Mouse (Mus musculus) embryonic facial prominence, embryonic 15.5 days (tissue): ENCODE measurements around the gene Tnfrsf8. TPM values are rescaled to one million over a fixed set of nuclear protein-coding genes. Genes with fewer than 3 reads are reported as not detected.
"Not testable (repeated sequence)": the region's sequence is repeated elsewhere in the genome, so short reads cannot be mapped to it uniquely, and the experiment has no call there.

Experiments used
- ATAC-seq: fragments of 200-750 bp; cut with Nextera tagmentation; 2 replicates; pipeline ENCODE4 v1.8.0; 2017; ENCODE audit warnings: low read depth, moderate TSS enrichment; ENCODE audit not compliant: insufficient number of reproducible peaks, low FRiP score, low TSS enrichment
- H3K27ac ChIP-seq: fragments of 300-500 bp; sonication (generic); replicated peaks from 2 replicates; pipeline ENCODE4 v1.5.1; 2015; ENCODE audit warnings: mild to moderate bottlenecking, inconsistent platforms
- H3K27me3 ChIP-seq: fragments of 300-500 bp; sonication (generic); 2 replicates; pipeline ENCODE4 v1.6.1; 2015; ENCODE audit warnings: inconsistent platforms
- H3K36me3 ChIP-seq: fragments of 300-500 bp; sonication (generic); 2 replicates; pipeline ENCODE4 v1.6.1; 2015; ENCODE audit warnings: mild to moderate bottlenecking, inconsistent platforms
- H3K4me1 ChIP-seq: fragments of 300-500 bp; sonication (generic); 2 replicates; pipeline ENCODE4 v1.6.1; 2015; ENCODE audit warnings: inconsistent platforms
- H3K4me2 ChIP-seq: fragments of 300-500 bp; sonication (generic); replicated peaks from 2 replicates; pipeline ENCODE4 v1.6.1; 2015; ENCODE audit warnings: mild to moderate bottlenecking, inconsistent platforms
- H3K4me3 ChIP-seq: fragments of 300-500 bp; sonication (generic); replicated peaks from 2 replicates; pipeline ENCODE4 v1.5.1; 2015; ENCODE audit warnings: mild to moderate bottlenecking, inconsistent platforms
- H3K9ac ChIP-seq: fragments of 300-500 bp; sonication (generic); 2 replicates; pipeline ENCODE4 v1.6.1; 2015; ENCODE audit warnings: inconsistent platforms
- H3K9me3 ChIP-seq: fragments of 300-500 bp; sonication (generic); replicated peaks from 2 replicates; pipeline ENCODE4 v1.6.1; 2016; ENCODE audit warnings: inconsistent platforms
- WGBS: fragments of 180-500 bp; shearing (Covaris S2); methylation state at CpG from one replicate; pipeline ENCODE4 v1.1.7; 2015; 5-methylcytosine and 5-hydroxymethylcytosine counted together
- polyA plus RNA-seq: library from polyadenylated mRNA; unstranded; fragments of >200 nt; fragmentation: Nextera tagmentation; extraction: Ambion mirVana; gene quantifications from 2 replicates; pipeline ENCODE4 v1.2.1, GENCODE M21; 2015

The Tnfrsf8 gene
- 0.17 and 0.20 TPM in 2 replicates for polyA plus RNA-seq

- ATAC-seq: no peak
- WGBS: 3% methylated on average over 24 of the region's 24 CpGs
- no peak within 1 kb of the TSS for H3K9ac ChIP-seq
- no peaks in the 10 kb centered on the region for H3K4me1 ChIP-seq
- no peaks in the 10 kb centered on the region for H3K36me3 ChIP-seq
- no peak within 1 kb of the TSS for H3K4me2 ChIP-seq
- H3K4me3 ChIP-seq: no peak within 1 kb of the TSS
- H3K9me3 ChIP-seq: no peaks in the 10 kb centered on the region
- H3K27ac ChIP-seq: no peak within 1 kb of the TSS
- peaks cover 25% of the 10 kb centered on the region for H3K27me3 ChIP-seq
Observed at GRCm38 (mm10) chr4:145314836-145315467, at the start of gene Tnfrsf8. Gene Tnfrsf8, minus strand, starts transcription at chr4:145315164.

GRCm38 (mm10) chr4:145361635-145362034 lies 46.7 kb upstream of the Tnfrsf8 start:
- not testable (repeated sequence) for H3K9me3 ChIP-seq

GRCm38 (mm10) chr4:145361065-145361464 lies 46.1 kb upstream of the Tnfrsf8 start:
- Histone ChIP-seq H3K4me2 (no peak overlapping the region), H3K4me1 (no peaks in the 10 kb centered on the region)
- WGBS: 27% methylated on average over 12 of the region's 12 CpGs

More at GRCm38 (mm10) chr4:145361635-145362034, 46.7 kb upstream of the Tnfrsf8 start:
- H3K27me3 ChIP-seq, ATAC-seq, H3K36me3 ChIP-seq, H3K4me1 ChIP-seq, H3K27ac ChIP-seq, H3K4me2 ChIP-seq, H3K9ac ChIP-seq, H3K4me3 ChIP-seq: not testable (repeated sequence)

GRCm38 (mm10) chr4:145360567-145360966 lies 45.6 kb upstream of the Tnfrsf8 start:
- H3K27me3 ChIP-seq: no peaks in the 10 kb centered on the region
- H3K4me1 ChIP-seq: no peaks in the 10 kb centered on the region
- no peaks in the 10 kb centered on the region for H3K36me3 ChIP-seq
- H3K9me3 ChIP-seq: no peaks in the 10 kb centered on the region
- no peak for ATAC-seq
- H3K4me2 ChIP-seq: no peak overlapping the region
- H3K27ac ChIP-seq: no peak overlapping the region
- no peak overlapping the region for H3K4me3 ChIP-seq
- no peak overlapping the region for H3K9ac ChIP-seq
- 67% methylated on average over 1 of the region's 1 CpGs for WGBS

More at GRCm38 (mm10) chr4:145361065-145361464, 46.1 kb upstream of the Tnfrsf8 start:
- Histone ChIP-seq H3K36me3 (no peaks in the 10 kb centered on the region), H3K27ac (no peak overlapping the region), H3K9ac (no peak overlapping the region), H3K4me3 (no peak overlapping the region), H3K9me3 (no peaks in the 10 kb centered on the region), H3K27me3 (no peaks in the 10 kb centered on the region)
- no peak for ATAC-seq

- Histone ChIP-seq H3K36me3 (no peaks in the 10 kb centered on the region), H3K9ac (no peak overlapping the region), H3K4me1 (no peaks in the 10 kb centered on the region), H3K9me3 (no peaks in the 10 kb centered on the region), H3K4me2 (no peak overlapping the region), H3K27me3 (no peaks in the 10 kb centered on the region), H3K4me3 (no peak overlapping the region), H3K27ac (no peak overlapping the region)
- ATAC-seq: no peak
Observed at GRCm38 (mm10) chr4:145356234-145356633, 41.3 kb upstream of the Tnfrsf8 start.

GRCm38 (mm10) chr4:145353855-145354254 lies 38.9 kb upstream of the Tnfrsf8 start:
- H3K27ac ChIP-seq: no peak overlapping the region
- H3K9me3 ChIP-seq: no peaks in the 10 kb centered on the region
- ATAC-seq: no peak
- no peaks in the 10 kb centered on the region for H3K4me1 ChIP-seq
- no peaks in the 10 kb centered on the region for H3K36me3 ChIP-seq
- H3K9ac ChIP-seq: no peak overlapping the region
- H3K27me3 ChIP-seq: no peaks in the 10 kb centered on the region
- WGBS: 37% methylated on average over 2 of the region's 2 CpGs
- no peak overlapping the region for H3K4me2 ChIP-seq
- H3K4me3 ChIP-seq: no peak overlapping the region

- Histone ChIP-seq H3K27me3 (no peaks in the 10 kb centered on the region), H3K4me3 (no peak overlapping the region), H3K4me1 (no peaks in the 10 kb centered on the region), H3K27ac (no peak overlapping the region), H3K9me3 (no peaks in the 10 kb centered on the region), H3K4me2 (no peak overlapping the region), H3K36me3 (no peaks in the 10 kb centered on the region), H3K9ac (no peak overlapping the region)
- 92% methylated on average over 1 of the region's 1 CpGs for WGBS
- ATAC-seq: no peak
Observed at GRCm38 (mm10) chr4:145344948-145345347, 30.0 kb upstream of the Tnfrsf8 start.

GRCm38 (mm10) chr4:145341879-145342809 lies 27.2 kb upstream of the Tnfrsf8 start:
- no peaks in the 10 kb centered on the region for H3K27me3 ChIP-seq
- H3K36me3 ChIP-seq: no peaks in the 10 kb centered on the region
- WGBS: 71% methylated on average over 6 of the region's 6 CpGs
- H3K4me3 ChIP-seq: no peak overlapping the region
- no peak overlapping the region for H3K4me2 ChIP-seq
- H3K9me3 ChIP-seq: no peaks in the 10 kb centered on the region
- no peak for ATAC-seq
- H3K27ac ChIP-seq: no peak overlapping the region
- no peak overlapping the region for H3K9ac ChIP-seq
- H3K4me1 ChIP-seq: no peaks in the 10 kb centered on the region

GRCm38 (mm10) chr4:145337906-145338858 lies 23.2 kb upstream of the Tnfrsf8 start:
- no peaks in the 10 kb centered on the region for H3K27me3 ChIP-seq
- H3K4me1 ChIP-seq: no peaks in the 10 kb centered on the region
- no peaks in the 10 kb centered on the region for H3K36me3 ChIP-seq
- 74% methylated on average over 9 of the region's 9 CpGs for WGBS
- H3K4me2 ChIP-seq: no peak overlapping the region
- H3K4me3 ChIP-seq: no peak overlapping the region
- H3K9me3 ChIP-seq: no peaks in the 10 kb centered on the region
- no peak overlapping the region for H3K9ac ChIP-seq
- no peak for ATAC-seq
- H3K27ac ChIP-seq: no peak overlapping the region

- Histone ChIP-seq H3K4me1 (no peaks in the 10 kb centered on the region), H3K27ac (no peak overlapping the region), H3K9ac (no peak overlapping the region), H3K4me2 (no peak overlapping the region), H3K4me3 (no peak overlapping the region), H3K9me3 (no peaks in the 10 kb centered on the region), H3K27me3 (no peaks in the 10 kb centered on the region), H3K36me3 (no peaks in the 10 kb centered on the region)
- no peak for ATAC-seq
- WGBS: 82% methylated on average over 5 of the region's 5 CpGs
Observed at GRCm38 (mm10) chr4:145336587-145336986, 21.6 kb upstream of the Tnfrsf8 start.

- ATAC-seq: no peak
- 64% methylated on average over 1 of the region's 1 CpGs for WGBS
- Histone ChIP-seq H3K27ac (no peak overlapping the region), H3K9ac (no peak overlapping the region), H3K4me1 (no peaks in the 10 kb centered on the region), H3K9me3 (no peaks in the 10 kb centered on the region), H3K4me2 (no peak overlapping the region), H3K4me3 (no peak overlapping the region), H3K36me3 (no peaks in the 10 kb centered on the region), H3K27me3 (no peaks in the 10 kb centered on the region)
Observed at GRCm38 (mm10) chr4:145336019-145336418, 21.1 kb upstream of the Tnfrsf8 start.
